Mouse (Mus musculus) brain, adult 2 months (tissue): ENCODE measurements around the gene Gm10718.
"Not testable (repeated sequence)": the region's sequence is repeated elsewhere in the genome, so short reads cannot be mapped to it uniquely, and the experiment has no call there.

ENCODE experiments used
- DNase-seq: peaks from one replicate; pipeline ENCODE4 v3.0.0; 2011; ENCODE audit warnings: low read depth, low spot score

The Gm10718 gene

DNA sequence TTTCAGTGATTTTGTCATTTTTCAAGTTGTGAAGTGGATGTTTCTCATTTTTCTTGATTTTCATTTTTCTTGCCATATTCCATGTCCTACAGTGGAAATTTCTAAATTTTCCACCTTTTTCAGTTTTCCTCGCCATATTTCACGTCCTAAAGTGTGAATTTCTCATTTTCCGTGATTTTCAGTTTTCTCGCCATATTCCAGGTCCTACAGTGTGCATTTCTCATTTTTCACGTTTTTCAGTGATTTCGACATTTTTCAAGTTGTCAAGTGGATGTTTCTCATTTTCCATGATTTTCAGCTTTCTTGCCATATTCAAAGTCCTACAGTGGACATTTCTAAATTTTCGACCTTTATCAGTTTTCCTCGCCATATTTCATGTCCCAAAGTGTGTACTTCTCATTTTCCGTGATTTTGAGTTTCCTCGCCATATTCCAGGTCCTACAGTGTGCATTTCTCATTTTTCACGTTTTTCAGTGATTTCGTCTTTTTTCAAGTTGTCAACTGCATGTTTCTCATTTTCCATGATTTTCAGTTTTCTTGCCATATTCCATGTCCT lies 1.6 kb downstream of the Gm10718 start, which contains the start of gene Gm10717:
Gene Gm10717, plus strand, starts transcription at position 506 of the 556 bp plus-strand sequence.
- not testable (repeated sequence) for DNase-seq

DNA sequence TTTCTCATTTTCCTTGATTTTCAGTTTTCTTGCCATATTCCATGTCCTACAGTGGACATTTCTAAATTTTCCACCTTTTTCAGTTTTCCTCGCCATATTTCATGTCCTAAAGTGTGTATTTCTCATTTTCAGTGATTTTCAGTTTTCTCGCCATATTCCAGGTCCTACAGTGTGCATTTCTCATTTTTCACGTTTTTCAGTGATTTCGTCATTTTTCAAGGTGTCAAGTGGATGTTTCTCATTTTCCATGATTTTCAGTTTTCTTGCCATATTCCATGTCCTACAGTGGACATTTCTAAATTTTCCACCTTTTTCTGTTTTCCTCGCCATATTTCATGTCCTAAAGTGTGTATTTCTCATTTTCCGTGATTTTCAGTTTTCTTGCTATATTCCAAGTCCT lies 2.3 kb downstream of the Gm10718 start:
- not testable (repeated sequence) for DNase-seq

DNA sequence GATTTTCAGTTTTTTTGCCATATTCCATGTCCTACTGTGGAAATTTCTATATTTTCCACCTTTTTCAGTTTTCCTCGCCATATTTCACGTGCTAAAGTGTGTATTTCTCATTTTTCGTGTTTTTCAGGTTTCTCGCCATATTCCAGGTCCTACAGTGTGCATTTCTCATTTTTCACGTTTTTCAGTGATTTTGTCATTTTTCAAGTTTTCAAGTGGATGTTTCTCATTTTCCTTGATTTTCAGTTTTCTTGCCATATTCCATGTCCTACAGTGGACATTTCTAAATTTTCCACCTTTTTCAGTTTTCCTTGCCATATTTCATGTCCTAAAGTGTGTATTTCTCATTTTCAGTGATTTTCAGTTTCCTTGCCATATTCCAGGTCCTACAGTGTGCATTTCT lies 2.8 kb downstream of the Gm10718 start:
- not testable (repeated sequence) for DNase-seq

DNA sequence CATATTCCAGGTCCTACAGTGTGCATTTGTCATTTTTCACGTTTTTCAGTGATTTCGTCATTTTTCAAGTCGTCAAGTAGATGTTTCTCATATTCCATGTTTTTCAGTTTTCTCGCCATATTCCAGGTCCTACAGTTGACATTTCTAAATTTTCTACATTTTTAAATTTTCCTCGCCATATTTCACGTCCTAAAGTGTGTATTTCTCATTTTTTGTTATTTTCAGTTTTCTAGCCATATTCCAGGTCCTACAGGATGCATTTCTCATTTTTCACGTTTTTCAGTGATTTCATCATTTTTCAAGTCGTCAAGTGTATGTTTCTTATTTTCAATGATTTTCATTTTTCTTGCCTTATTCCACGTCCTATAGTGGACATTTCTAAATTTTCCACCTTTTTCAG lies 3.4 kb downstream of the Gm10718 start:
- not testable (repeated sequence) for DNase-seq

DNA sequence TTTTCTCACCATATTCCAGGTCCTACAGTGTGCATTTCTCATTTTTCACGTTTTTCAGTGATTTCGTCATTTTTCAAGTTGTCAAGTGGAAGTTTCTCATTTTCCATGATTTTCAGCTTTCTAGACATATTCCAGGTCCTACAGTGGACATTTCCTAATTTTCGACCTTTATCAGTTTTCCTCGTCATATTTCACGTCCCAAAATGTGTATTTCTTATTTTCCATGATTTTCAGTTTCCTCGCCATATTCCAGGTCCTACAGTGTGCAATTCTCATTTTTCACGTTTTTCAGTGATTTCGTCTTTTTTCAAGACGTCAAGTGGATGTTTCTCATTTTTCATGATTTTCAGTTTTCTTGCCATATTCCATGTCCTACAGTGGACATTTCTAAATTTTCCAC lies 3.9 kb downstream of the Gm10718 start:
- peak; percentile 47 for DNase-seq

DNA sequence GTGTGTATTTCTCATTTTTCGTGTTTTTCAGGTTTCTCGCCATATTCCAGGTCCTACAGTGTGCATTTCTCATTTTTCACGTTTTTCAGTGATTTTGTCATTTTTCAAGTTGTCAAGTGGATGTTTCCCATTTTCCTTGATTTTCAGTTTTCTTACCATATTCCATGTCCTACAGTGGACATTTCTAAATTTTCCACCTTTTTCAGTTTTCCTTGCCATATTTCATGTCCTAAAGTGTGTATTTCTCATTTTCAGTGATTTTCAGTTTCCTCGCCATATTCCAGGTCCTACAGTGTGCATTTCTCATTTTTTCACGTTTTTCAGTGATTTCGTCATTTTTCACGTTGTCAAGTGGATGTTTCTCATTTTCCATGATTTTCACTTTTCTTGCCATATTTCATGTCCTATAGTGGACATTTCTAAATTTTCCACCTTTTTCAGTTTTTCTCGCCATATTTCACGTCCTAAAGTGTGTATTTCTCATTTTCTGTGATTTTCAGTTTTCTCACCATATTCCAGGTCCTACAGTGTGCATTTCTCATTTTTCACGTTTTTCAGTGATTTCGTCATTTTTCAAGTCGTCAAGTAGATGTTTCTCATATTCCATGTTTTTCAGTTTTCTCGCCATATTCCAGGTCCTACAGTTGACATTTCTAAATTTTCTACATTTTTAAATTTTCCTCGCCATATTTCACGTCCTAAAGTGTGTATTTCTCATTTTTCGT lies 6.1 kb downstream of the Gm10718 start:
- not testable (repeated sequence) for DNase-seq

DNA sequence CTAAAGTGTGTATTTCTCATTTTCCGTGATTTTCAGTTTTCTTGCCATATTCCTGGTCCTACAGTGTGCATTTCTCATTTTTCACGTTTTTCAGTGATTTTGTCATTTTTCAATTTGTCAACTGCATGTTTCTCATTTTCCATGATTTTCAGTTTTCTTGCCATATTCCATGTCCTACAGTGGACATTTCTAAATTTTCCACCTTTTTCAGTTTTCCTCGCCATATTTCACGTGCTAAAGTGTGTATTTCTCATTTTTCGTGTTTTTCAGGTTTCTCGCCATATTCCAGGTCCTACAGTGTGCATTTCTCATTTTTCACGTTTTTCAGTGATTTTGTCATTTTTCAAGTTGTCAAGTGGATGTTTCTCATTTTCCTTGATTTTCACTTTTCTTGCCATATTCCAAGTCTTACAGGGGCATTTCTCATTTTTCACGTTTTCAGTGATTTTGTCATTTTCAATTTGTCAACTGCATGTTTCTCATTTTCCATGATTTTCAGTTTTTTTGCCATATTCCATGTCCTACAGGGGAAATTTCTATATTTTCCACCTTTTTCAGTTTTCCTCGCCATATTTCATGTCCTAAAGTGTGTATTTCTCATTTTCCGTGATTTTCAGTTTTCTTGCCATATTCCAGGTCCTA lies 7.5 kb downstream of the Gm10718 start:
- DNase-seq, result peak; percentile 83

DNA sequence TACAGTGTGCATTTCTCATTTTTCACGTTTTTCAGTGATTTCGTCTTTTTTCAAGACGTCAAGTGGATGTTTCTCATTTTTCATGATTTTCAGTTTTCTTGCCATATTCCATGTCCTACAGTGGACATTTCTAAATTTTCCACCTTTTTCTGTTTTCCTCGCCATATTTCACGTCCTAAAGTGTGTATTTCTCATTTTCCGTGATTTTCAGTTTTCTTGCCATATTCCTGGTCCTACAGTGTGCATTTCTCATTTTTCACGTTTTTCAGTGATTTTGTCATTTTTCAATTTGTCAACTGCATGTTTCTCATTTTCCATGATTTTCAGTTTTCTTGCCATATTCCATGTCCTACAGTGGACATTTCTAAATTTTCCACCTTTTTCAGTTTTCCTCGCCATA lies 11.0 kb downstream of the Gm10718 start, which contains the start of gene Gm17535:
Gene Gm17535, plus strand, starts transcription at position 301 of the 400 bp plus-strand sequence.
- DNase-seq, result not testable (repeated sequence)

DNA sequence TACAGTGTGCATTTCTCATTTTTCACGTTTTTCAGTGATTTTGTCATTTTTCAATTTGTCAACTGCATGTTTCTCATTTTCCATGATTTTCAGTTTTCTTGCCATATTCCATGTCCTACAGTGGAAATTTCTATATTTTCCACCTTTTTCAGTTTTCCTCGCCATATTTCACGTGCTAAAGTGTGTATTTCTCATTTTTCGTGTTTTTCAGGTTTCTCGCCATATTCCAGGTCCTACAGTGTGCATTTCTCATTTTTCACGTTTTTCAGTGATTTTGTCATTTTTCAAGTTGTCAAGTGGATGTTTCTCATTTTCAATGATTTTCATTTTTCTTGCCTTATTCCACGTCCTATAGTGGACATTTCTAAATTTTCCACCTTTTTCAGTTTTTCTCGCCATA lies 13.2 kb downstream of the Gm10718 start, which contains the start of gene Gm10715:
Gene Gm10715, plus strand, starts transcription at position 301 of the 400 bp plus-strand sequence.
- DNase-seq, result not testable (repeated sequence)

DNA sequence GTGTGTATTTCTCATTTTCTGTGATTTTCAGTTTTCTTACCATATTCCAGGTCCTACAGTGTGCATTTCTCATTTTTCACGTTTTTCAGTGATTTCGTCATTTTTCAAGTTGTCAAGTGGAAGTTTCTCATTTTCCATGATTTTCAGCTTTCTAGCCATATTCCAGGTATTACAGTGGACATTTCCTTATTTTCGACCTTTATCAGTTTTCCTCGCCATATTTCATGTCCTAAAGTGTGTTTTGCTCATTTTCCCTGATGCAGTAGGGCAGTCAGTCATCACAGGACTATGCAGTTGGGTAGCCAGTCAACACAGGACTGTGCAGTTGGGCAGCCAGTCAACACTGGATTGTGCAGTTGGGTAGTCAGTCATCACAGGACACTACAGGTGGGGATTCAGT lies 14.8 kb downstream of the Gm10718 start:
- peak; percentile 5 for DNase-seq
